Mouse (Mus musculus): ENCODE data around the gene Btbd9.

Gene Btbd9

DNA sequence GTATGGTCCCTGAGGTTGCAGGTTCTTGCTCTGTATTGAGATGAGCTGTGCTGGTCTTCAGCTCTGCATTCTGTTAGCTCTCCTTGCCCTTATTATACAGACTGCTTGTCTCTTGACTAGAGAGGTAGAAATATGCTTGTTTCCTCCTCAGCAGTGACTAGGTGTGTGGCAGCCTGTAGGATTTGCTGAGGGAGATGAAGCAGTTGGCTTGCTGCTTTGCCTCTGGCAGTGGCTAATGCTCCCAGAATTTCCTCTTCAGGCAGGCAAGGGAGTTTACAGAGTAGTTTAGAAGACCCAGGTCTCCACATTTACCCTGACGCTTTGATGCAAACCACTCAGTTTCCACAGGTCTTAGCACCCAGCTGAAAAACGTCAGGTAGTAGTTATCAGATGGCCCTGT, 382.7 kb downstream of the Btbd9 start:
- TF ChIP-seq CTCF (conservative IDR thresholded peaks at IDR 0.05; ENCODE audit: low read length) (no peak), NANOG (IDR thresholded peaks at IDR 0.05; ENCODE audit: borderline replicate concordance, low read length) (no peak), POU5F1 (IDR thresholded peaks at IDR 0.05; ENCODE audit: borderline replicate concordance, low read length) (no peak)
- Histone ChIP-seq H3K4me1 (replicated peaks; ENCODE audit: low read depth, low read length) (peaks cover 43% of the 10 kb centered on the region), H3K27me3 (ENCODE audit: insufficient read depth, low read length) (no peaks in the 10 kb centered on the region), H3K9me3 (ENCODE audit: low read length) (no peaks in the 10 kb centered on the region), H3K36me3 (ENCODE audit: insufficient read depth, low read length) (peaks cover 36% of the 10 kb centered on the region), H3K4me3 (replicated peaks; ENCODE audit: low read length) (no peak overlapping the region)

DNA sequence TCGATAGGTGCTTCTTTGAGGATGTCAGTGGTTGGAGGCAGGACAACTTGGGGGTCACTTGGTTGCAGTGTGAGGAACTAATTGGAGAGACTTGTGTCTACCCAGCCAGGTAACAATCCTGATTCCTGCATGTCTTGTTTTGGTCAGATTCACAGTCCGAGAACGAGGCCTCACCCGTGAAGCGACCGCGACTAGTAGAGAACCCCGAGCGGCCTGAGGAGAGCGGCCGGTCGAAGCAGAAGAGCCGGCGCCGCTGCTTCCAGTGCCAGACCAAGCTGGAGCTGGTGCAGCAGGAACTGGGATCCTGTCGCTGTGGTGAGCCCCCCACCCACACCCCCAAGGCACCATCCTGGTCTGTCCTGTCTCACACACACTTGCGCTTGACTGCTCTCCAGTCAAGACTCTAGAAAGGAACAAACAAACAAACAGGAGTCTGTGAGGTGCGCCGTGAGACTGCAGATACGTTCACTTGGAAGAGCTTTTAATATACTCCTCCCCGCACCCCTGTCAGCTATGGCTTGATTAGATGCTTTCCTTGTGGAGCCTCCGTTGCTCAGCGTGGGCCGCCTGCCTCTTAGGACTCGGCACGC, 383.8 kb downstream of the Btbd9 start:
- H3K9me3 ChIP-seq (ENCODE audit: low read length) = no peaks in the 10 kb centered on the region
- peaks cover 29% of the 10 kb centered on the region for H3K36me3 ChIP-seq (ENCODE audit: insufficient read depth, low read length)
- H3K4me3 ChIP-seq (replicated peaks; ENCODE audit: low read length) = no peak overlapping the region
- no peaks in the 10 kb centered on the region for H3K27me3 ChIP-seq (ENCODE audit: insufficient read depth, low read length)
- TF ChIP-seq CTCF (conservative IDR thresholded peaks at IDR 0.05; ENCODE audit: low read length) = no peak
- TF ChIP-seq NANOG (IDR thresholded peaks at IDR 0.05; ENCODE audit: borderline replicate concordance, low read length) = no peak
- no peak for TF ChIP-seq POU5F1 (IDR thresholded peaks at IDR 0.05; ENCODE audit: borderline replicate concordance, low read length)
- peaks cover 51% of the 10 kb centered on the region for H3K4me1 ChIP-seq (replicated peaks; ENCODE audit: low read depth, low read length)

DNA sequence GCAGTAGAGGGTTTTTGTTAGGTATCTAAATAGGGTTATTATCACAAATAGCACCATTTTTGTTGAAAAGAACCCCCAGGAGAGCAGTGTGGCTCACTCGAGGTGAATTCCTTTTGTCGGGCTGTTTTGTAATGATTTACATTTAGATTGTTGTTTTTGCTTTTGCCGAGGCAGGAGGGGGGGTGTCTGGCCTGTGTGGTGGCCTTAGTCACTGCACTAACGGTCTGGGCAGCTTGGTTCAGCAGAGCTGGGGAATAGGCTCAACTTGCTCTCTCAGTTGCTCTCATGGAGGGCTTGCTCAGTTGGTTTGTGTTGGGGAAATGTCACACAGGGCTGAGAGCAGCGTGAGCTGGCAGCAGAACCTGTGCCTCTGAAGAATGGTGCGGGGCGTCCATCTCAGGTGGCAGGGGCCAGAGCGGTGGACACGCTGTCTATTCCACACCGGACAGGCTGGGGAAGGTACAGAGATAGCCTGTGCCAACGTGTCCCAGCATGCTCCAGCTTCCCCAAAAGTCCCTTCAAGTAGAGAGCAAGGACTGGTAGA, 385.1 kb downstream of the Btbd9 start:
- no peaks in the 10 kb centered on the region for H3K9me3 ChIP-seq (ENCODE audit: low read length)
- TF ChIP-seq NANOG (IDR thresholded peaks at IDR 0.05; ENCODE audit: borderline replicate concordance, low read length) (no peak), POU5F1 (IDR thresholded peaks at IDR 0.05; ENCODE audit: borderline replicate concordance, low read length) (no peak), CTCF (conservative IDR thresholded peaks at IDR 0.05; ENCODE audit: low read length) (no peak)
- H3K4me3 ChIP-seq (replicated peaks; ENCODE audit: low read length) = no peak overlapping the region
- no peaks in the 10 kb centered on the region for H3K27me3 ChIP-seq (ENCODE audit: insufficient read depth, low read length)
- H3K4me1 ChIP-seq (replicated peaks; ENCODE audit: low read depth, low read length) = peaks cover 44% of the 10 kb centered on the region
- H3K36me3 ChIP-seq (ENCODE audit: insufficient read depth, low read length) = peaks cover 27% of the 10 kb centered on the region

DNA sequence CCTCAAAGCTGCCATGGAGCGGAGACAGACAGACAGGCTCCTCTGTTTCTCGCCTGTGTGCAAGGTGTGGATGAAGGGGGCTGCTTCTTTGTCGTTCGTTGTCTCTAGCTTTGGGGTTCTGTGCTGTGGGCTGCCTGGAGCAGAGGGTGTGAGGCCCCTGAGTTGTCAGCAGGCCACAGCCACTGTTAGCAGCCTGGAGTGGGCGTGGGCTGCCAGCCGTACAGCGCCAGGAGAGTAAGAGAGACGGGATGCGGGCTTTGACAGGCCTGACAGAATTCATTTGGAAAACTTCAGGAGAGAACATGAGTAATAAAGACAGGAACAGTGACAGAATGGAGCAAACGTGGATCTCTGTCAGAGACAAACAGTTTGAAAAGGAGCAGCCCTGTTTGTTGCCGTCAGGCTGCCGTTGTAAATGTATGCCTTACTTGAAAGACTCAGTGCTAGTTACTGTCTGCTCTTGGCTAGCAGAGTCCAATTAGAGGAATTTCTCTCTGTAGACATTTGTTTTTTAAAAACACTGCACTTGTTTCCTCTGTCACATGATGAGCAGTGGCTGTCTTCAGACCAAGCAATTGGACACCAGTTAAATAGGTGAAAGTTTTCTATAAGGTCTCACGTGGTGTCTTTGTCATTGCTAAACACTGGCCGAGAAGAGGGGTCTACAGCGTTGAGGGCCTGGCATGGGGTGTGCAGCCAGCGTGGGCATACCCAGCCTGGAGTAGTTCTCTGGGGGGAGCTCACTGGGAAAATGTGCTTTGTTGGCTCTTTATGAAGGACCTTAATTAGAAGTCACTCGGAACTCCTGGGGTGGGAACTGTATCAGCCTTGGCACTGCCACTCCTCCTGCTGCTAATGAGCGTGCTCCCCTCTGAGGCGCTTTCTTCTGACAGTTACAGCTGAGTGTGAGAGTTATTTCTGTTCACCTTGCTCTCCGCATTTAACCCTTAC, 388.0 kb downstream of the Btbd9 start:
- H3K4me3 ChIP-seq (replicated peaks; ENCODE audit: low read length) = no peak overlapping the region

DNA sequence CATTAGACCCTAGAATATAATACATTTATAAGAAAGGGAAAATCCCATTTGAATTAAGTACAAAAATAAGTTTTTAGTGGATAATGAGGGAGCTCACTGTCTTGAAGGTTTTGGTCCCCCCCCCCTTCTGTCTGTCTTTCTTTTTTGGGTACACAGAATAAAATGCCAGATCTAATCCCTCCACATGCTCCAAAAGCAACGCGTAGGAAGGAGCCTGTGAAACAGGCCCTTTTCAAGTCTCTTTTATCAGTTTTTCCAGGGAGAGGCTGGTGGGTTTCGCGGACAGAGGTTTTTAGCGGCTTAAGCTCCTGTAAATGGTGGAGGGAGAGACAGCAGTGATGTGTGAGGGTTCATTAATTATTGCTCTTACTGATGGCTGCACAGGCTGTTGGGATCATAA, 388.7 kb downstream of the Btbd9 start:
- H3K27me3 ChIP-seq (ENCODE audit: insufficient read depth, low read length) = no peaks in the 10 kb centered on the region
- TF ChIP-seq POU5F1 (IDR thresholded peaks at IDR 0.05; ENCODE audit: borderline replicate concordance, low read length) (no peak), CTCF (conservative IDR thresholded peaks at IDR 0.05; ENCODE audit: low read length) (no peak), NANOG (IDR thresholded peaks at IDR 0.05; ENCODE audit: borderline replicate concordance, low read length) (no peak)
- H3K4me1 ChIP-seq (replicated peaks; ENCODE audit: low read depth, low read length) = peaks cover 34% of the 10 kb centered on the region
- no peak overlapping the region for H3K4me3 ChIP-seq (replicated peaks; ENCODE audit: low read length)
- peaks cover 1% of the 10 kb centered on the region; the same call in 1 of the 2 replicates for H3K36me3 ChIP-seq (ENCODE audit: insufficient read depth, low read length)
- no peaks in the 10 kb centered on the region for H3K9me3 ChIP-seq (ENCODE audit: low read length)

More for the DNA sequence above, 388.0 kb downstream of the Btbd9 start:
- H3K4me1 ChIP-seq (replicated peaks; ENCODE audit: low read depth, low read length) = peaks cover 36% of the 10 kb centered on the region
- peaks cover 7% of the 10 kb centered on the region for H3K36me3 ChIP-seq (ENCODE audit: insufficient read depth, low read length)
- H3K9me3 ChIP-seq (ENCODE audit: low read length) = no peaks in the 10 kb centered on the region
- no peaks in the 10 kb centered on the region for H3K27me3 ChIP-seq (ENCODE audit: insufficient read depth, low read length)
- TF ChIP-seq CTCF (conservative IDR thresholded peaks at IDR 0.05; ENCODE audit: low read length) = no peak
- no peak for TF ChIP-seq POU5F1 (IDR thresholded peaks at IDR 0.05; ENCODE audit: borderline replicate concordance, low read length)
- no peak for TF ChIP-seq NANOG (IDR thresholded peaks at IDR 0.05; ENCODE audit: borderline replicate concordance, low read length)

DNA sequence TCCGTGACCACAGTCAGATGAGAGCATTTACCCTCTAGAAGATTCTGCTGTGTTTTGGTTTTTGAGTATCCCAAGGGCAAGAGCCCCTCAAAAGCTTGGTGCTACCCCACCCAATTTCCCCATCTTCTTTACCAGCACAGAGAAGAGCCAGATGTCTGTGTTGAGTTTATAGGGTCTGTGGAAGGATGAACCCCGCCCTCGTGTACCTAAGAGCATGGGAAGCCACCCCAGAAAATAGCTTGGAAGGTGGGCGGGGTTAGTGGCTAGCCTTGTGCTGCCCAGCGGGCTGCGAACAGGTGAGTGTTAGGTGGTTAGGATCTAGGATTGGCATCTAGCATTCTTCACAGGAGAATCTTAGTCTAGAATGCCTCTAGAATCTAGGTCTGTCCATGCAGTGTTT, 389.1 kb downstream of the Btbd9 start:
- no peak overlapping the region for H3K4me3 ChIP-seq (replicated peaks; ENCODE audit: low read length)
- no peaks in the 10 kb centered on the region for H3K9me3 ChIP-seq (ENCODE audit: low read length)
- peaks cover 30% of the 10 kb centered on the region for H3K4me1 ChIP-seq (replicated peaks; ENCODE audit: low read depth, low read length)
- H3K27me3 ChIP-seq (ENCODE audit: insufficient read depth, low read length) = no peaks in the 10 kb centered on the region
- TF ChIP-seq NANOG (IDR thresholded peaks at IDR 0.05; ENCODE audit: borderline replicate concordance, low read length) = no peak
- no peak for TF ChIP-seq POU5F1 (IDR thresholded peaks at IDR 0.05; ENCODE audit: borderline replicate concordance, low read length)
- no peak for TF ChIP-seq CTCF (conservative IDR thresholded peaks at IDR 0.05; ENCODE audit: low read length)
- H3K36me3 ChIP-seq (ENCODE audit: insufficient read depth, low read length) = no peaks in the 10 kb centered on the region

DNA sequence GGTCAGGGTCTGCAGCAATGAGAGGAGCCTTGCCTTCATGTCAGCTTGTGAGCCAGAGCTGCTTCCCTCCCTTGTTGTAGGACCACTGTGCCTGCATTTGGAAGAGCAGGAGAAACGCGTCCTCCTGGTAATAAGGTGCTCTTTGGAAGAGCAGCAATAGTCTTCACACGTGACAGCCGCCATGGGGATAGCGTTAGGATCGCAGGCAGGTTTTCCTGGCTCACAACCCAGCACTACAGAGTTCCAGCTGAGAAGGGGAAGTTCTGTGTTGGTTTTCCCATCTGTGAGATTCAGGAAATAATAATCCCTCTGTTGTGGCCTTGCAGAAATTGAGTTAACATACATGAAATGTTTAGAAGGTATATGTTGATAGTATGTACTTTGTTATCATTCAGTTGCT, 392.7 kb downstream of the Btbd9 start:
- Histone ChIP-seq H3K27me3 (ENCODE audit: insufficient read depth, low read length) (no peaks in the 10 kb centered on the region), H3K9me3 (ENCODE audit: low read length) (no peaks in the 10 kb centered on the region), H3K4me3 (replicated peaks; ENCODE audit: low read length) (no peak overlapping the region), H3K36me3 (ENCODE audit: insufficient read depth, low read length) (no peaks in the 10 kb centered on the region), H3K4me1 (replicated peaks; ENCODE audit: low read depth, low read length) (peaks cover 15% of the 10 kb centered on the region)
- TF ChIP-seq POU5F1 (IDR thresholded peaks at IDR 0.05; ENCODE audit: borderline replicate concordance, low read length) (no peak), CTCF (conservative IDR thresholded peaks at IDR 0.05; ENCODE audit: low read length) (no peak), NANOG (IDR thresholded peaks at IDR 0.05; ENCODE audit: borderline replicate concordance, low read length) (no peak)

DNA sequence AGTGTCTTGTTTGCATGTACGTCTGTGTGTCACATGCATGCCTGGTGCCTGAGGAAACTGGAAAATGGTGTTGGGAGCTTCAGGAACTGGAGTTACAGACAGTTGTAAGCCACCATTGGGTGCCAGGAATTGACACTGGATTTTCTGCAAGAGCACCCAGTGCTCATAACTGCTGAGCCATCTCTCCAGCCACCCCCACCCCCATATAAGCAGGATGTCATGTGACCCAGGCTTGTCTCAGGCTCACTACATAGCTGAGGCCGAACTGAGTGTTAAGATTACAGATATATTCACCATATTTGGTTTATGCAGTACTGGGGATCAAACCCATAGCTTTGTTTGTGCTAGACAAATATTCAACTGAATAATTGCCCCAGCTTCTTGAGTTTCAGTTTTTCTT, 394.2 kb downstream of the Btbd9 start:
- H3K36me3 ChIP-seq (ENCODE audit: insufficient read depth, low read length) = peaks cover 12% of the 10 kb centered on the region
- no peaks in the 10 kb centered on the region for H3K27me3 ChIP-seq (ENCODE audit: insufficient read depth, low read length)
- peaks cover 2% of the 10 kb centered on the region; the same call in 1 of the 2 replicates for H3K4me1 ChIP-seq (replicated peaks; ENCODE audit: low read depth, low read length)
- H3K4me3 ChIP-seq (replicated peaks; ENCODE audit: low read length) = no peak overlapping the region
- TF ChIP-seq CTCF (conservative IDR thresholded peaks at IDR 0.05; ENCODE audit: low read length) = no peak
- TF ChIP-seq NANOG (IDR thresholded peaks at IDR 0.05; ENCODE audit: borderline replicate concordance, low read length) = no peak
- no peak for TF ChIP-seq POU5F1 (IDR thresholded peaks at IDR 0.05; ENCODE audit: borderline replicate concordance, low read length)
- no peaks in the 10 kb centered on the region for H3K9me3 ChIP-seq (ENCODE audit: low read length)
